Mouse (Mus musculus) erythroblast, embryonic 14.5 days (primary cell): ENCODE measurements around the gene Eif2s2. TPM values are rescaled to one million over a fixed set of nuclear protein-coding genes. Genes with fewer than 3 reads are reported as not detected.
"Not testable (repeated sequence)": the region's sequence is repeated elsewhere in the genome, so short reads cannot be mapped to it uniquely, and the experiment has no call there.

Experiments
- H3K27me3 ChIP-seq: 2 replicates; pipeline ENCODE4 v1.6.1; 2012; ENCODE audit warnings: inconsistent platforms; ENCODE audit not compliant: control insufficient read depth
- H3K36me3 ChIP-seq: 2 replicates; pipeline ENCODE4 v1.6.1; 2012; ENCODE audit warnings: mild to moderate bottlenecking, inconsistent platforms; ENCODE audit not compliant: control insufficient read depth
- H3K4me1 ChIP-seq: 2 replicates; pipeline ENCODE4 v1.6.1; 2012; ENCODE audit warnings: inconsistent platforms; ENCODE audit not compliant: control insufficient read depth
- H3K4me3 ChIP-seq: replicated peaks from 2 replicates; pipeline ENCODE3; 2012; ENCODE audit warnings: moderate library complexity, mild to moderate bottlenecking, inconsistent platforms
- H3K9me3 ChIP-seq: 2 replicates; pipeline ENCODE4 v1.6.1; 2012; ENCODE audit warnings: low read length, inconsistent platforms, mixed read lengths; ENCODE audit not compliant: control insufficient read depth
- GATA1 ChIP-seq: IDR thresholded peaks from 2 replicates; pipeline ENCODE4 v1.6.1; 2012; ENCODE audit warnings: low read length, inconsistent platforms, mixed read lengths
- TAL1 ChIP-seq: IDR thresholded peaks from 3 replicates; pipeline ENCODE4 v1.6.1; 2012; ENCODE audit warnings: low read length, inconsistent platforms, mixed read lengths
- polyA plus RNA-seq: library from polyadenylated mRNA; stranded (reverse); fragments of >175 nt; gene quantifications from 2 replicates; pipeline ENCODE4 v1.2.3, GENCODE M21; 2012

Eif2s2 gene
- polyA plus RNA-seq, 1 experiment, result 3.2 TPM

DNA sequence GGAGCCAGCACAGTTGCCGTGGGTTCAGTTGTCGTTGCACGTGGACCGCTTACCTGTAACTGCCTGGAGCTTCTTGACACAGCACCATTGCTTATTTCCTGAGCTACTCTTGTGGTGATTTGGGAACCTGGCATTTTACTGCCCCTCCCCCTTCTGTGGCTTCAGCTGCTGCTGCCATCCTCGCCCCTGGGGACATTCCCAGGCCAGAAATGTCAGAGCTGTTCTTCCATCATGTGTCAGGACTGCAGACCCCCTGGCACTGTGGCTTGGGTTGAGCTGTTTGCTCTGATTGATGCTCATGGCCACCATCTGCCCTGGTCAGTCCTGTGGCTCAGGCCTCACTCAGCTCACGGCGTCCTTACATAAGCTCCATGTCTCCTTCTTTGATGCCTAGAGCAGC lies 28.2 kb upstream of the Eif2s2 start:
- Histone ChIP-seq H3K4me1 (no peaks in the 10 kb centered on the region), H3K4me3 (no peak overlapping the region), H3K27me3 (no peaks in the 10 kb centered on the region), H3K9me3 (no peaks in the 10 kb centered on the region), H3K36me3 (no peaks in the 10 kb centered on the region)
- TF ChIP-seq TAL1 (no peak), GATA1 (no peak)

DNA sequence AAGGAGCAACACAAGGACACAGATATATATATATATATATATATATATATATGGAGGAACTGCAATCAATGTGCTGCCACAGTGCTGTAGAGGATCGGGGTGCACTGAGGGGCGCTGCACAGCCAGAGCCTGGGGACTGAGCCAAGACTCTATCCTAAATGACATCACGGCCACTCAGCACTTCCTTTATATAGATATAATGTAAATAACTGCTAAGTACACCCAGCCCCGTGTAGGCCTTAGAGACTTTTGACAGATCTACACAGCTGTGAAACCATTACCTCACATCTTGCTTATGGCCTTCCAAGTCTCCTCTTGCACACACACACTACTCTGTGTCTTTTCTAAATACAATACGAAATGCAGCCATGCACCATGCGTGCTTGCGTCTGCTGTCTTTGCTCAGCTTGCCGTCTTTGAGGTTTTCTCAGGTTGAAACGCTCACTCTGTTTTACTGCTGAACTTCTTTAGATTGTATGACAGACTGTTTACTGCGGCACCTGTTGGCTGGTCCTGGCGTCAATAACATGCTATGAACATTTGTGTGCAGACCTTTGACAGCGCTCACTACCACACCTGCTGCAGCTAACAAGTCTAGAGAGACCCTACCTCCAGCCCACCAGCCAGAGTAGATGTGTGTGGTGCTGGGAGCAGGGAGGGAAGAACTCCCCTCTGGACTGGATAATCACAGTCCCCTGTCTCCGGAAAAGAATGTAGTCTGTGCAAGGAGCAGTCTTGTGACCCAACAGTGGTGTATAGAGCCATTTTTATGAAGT lies 25.3 kb upstream of the Eif2s2 start:
- no peak overlapping the region for H3K4me3 ChIP-seq
- H3K4me1 ChIP-seq, result no peaks in the 10 kb centered on the region
- no peaks in the 10 kb centered on the region for H3K36me3 ChIP-seq
- TF ChIP-seq GATA1 (no peak), TAL1 (no peak)
- no peaks in the 10 kb centered on the region; the same call in 1 of the 2 replicates for H3K27me3 ChIP-seq
- H3K9me3 ChIP-seq, result no peaks in the 10 kb centered on the region

DNA sequence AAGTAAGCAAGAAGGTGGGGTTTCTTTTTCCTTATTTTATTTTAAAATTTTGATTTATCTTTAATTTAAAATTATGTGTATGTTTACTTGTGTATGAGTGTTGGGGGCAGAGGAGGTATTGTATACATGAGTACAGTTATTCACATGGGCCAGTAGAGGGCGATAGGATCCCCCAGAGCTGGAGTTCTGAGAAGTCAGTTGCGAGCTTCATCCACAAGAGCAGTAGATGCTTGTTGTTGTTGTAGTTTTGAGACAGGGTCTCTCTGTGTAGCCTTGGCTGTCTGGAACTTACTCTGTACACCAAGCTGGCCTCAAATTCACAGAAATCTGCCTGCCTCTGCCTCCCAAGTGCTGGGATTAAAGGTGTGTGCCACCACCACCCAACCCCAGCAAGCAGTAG lies 23.8 kb upstream of the Eif2s2 start:
- Histone ChIP-seq H3K27me3 (no peaks in the 10 kb centered on the region; the same call in 1 of the 2 replicates), H3K9me3 (no peaks in the 10 kb centered on the region), H3K4me1 (no peaks in the 10 kb centered on the region), H3K36me3 (no peaks in the 10 kb centered on the region), H3K4me3 (no peak overlapping the region)
- TF ChIP-seq TAL1 (no peak), GATA1 (no peak)

DNA sequence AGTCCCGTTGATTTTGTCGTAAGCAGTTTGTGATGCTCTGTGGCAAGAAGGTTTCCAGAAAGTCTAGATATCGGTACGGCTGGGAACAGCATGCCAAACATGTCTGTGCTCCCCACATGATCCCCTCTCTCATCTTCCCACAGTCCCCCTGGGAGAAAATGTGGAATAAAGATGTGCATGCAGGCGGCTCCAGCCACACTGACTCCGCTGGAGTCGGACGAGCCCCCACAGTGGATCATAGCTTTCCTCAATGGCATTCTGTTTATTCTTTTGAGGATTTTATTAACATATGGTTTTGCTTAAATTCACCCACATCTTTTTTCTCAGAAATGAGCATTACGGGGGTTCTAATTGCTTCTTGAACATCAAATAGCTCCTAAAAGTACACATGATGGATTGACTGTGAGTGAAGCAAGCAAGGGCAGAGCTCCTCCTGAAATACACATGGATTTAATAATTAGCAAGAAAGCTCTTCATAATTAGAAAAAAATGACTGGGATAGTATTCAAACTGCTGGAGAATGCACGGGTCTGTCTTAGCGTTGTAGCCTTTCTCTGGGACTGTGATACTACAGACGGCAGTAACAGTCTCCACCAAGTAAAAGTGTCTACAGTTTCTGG lies 23.3 kb upstream of the Eif2s2 start:
- no peaks in the 10 kb centered on the region for H3K36me3 ChIP-seq
- TF ChIP-seq TAL1 (no peak), GATA1 (no peak)
- H3K9me3 ChIP-seq, result no peaks in the 10 kb centered on the region

DNA sequence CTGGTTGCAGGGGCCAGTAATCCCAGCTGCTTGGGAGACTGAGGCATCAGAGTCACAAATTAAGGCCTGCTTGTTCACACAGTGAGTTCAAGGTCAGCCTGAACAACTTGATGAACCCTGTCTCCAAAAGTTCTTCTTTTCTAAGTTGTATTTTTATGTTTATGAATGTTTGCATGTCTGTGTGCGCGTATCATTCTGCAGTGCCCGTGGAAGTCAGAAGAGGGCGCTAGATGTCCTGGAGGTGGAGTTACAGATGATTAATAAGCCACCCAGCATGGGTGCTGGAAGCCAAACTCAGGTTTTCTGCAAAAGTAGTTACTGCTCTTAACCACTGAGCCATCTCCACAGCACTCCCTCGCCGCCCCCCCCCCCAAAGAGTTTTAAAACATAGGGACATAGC lies 17.1 kb upstream of the Eif2s2 start:
- no peaks in the 10 kb centered on the region; the same call in 1 of the 2 replicates for H3K27me3 ChIP-seq
- no peak overlapping the region for H3K4me3 ChIP-seq
- H3K9me3 ChIP-seq, result no peaks in the 10 kb centered on the region
- H3K36me3 ChIP-seq, result no peaks in the 10 kb centered on the region
- no peaks in the 10 kb centered on the region for H3K4me1 ChIP-seq
- TF ChIP-seq GATA1, result no peak
- TF ChIP-seq TAL1, result no peak

More for the DNA sequence above, 23.3 kb upstream of the Eif2s2 start:
- Histone ChIP-seq H3K4me1 (no peaks in the 10 kb centered on the region), H3K27me3 (no peaks in the 10 kb centered on the region; the same call in 1 of the 2 replicates), H3K4me3 (no peak overlapping the region)

DNA sequence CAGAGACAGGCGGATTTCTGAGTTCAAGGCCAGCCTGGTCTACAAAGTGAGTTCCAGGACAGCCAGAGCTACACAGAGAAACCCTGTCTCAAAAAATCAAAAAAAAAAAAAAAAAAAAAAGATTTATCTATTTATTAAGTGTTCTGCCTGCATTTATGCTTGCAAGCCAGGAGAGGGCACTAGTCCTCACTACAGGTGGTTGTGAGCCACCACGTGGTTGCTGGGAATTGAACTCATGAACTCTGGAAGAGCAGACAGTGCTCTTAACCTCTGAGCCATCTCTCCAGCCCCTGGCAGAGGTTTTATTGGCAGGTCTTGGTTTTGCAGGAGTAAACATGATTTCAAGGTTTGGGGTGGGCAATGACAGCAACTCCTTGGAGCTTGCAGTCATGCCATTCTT lies 15.5 kb upstream of the Eif2s2 start:
- H3K36me3 ChIP-seq, H3K27me3 ChIP-seq, H3K4me3 ChIP-seq, H3K4me1 ChIP-seq, H3K9me3 ChIP-seq: not testable (repeated sequence)

DNA sequence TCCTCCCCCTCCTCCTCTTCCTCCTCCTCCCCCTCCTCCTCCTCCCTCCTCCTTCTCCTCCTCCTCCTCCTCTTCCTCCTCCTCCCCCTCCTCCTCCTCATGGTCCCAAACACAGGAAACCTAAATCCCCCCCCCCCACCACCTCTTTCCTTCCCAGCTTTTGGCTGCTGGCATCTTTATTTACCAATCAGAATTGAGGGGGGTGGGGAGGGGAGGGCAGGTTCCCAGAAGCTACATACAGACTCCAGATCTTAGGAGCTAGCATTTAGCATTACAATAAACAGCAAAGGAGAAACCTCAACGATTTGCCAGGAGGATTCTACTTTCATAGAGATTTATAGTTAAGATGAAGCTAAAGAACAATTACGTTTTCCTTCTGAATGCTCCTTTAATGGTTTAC lies 13.1 kb upstream of the Eif2s2 start:
- no peaks in the 10 kb centered on the region for H3K9me3 ChIP-seq
- no peak overlapping the region for H3K4me3 ChIP-seq
- no peaks in the 10 kb centered on the region for H3K36me3 ChIP-seq
- TF ChIP-seq TAL1 (no peak), GATA1 (no peak)
- peaks cover 8% of the 10 kb centered on the region for H3K27me3 ChIP-seq
- H3K4me1 ChIP-seq, result no peaks in the 10 kb centered on the region

DNA sequence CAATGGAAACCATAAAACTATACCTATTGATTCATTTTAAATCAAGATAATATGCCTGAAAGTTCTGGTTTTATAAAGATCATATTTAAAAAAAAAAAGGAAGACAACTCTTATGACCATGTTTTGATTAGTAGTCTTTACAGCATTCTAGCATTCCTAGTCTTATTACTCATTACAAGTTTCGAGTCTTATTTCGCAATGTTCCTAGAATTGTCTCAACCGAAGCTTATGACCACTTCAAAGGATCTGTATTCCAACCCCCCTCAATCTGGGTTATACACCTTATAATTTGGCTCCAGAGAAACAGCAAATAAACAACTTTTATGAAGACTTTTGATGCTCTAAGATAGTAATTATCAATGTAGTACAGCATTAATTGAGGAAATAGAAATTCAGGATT lies 9.4 kb upstream of the Eif2s2 start:
- TF ChIP-seq TAL1, result no peak
- TF ChIP-seq GATA1, result no peak
- peaks cover 10% of the 10 kb centered on the region for H3K27me3 ChIP-seq
- H3K4me3 ChIP-seq, result no peak overlapping the region
- no peaks in the 10 kb centered on the region for H3K9me3 ChIP-seq
- no peaks in the 10 kb centered on the region for H3K4me1 ChIP-seq
- H3K36me3 ChIP-seq, result no peaks in the 10 kb centered on the region

DNA sequence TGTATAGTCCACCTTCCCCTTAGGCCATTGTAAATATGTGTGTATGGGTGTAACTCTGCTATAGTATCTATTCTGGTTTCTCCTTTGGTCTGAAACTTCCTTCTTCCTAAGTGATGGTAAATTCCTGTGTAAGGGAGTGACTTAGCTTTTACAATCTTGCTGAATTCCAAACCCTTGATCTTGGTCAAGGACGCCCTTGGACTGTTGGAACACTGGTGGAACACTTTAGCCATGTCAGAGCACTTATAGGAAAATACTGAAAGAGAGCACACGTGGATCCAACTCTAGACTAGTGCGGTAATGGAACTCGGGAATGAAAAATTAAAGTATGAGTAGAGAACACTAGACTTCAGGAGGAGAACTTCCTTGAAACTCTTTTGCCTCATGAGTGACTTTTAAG lies 6.7 kb upstream of the Eif2s2 start:
- not testable (repeated sequence) for H3K4me3 ChIP-seq, H3K4me1 ChIP-seq, H3K9me3 ChIP-seq, H3K36me3 ChIP-seq
- peaks cover 14% of the 10 kb centered on the region for H3K27me3 ChIP-seq

DNA sequence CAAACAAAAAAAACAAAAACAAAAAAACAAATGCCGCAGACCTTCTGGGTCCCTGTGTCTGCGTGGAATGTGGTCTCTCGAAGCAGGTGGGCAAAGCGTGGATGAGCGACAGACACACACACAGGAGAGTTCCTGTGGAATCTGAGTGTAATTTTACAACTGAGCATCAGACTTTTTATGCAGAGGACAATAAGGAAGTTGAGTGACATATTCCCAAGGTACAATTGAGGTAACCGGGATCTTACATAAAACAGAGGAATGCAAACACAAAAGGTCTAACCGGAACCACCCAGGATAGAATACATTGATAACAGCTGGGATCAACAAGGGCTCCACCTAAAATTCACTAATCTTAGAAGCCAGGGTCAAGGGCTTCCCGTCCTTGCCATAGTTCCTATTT lies 6.3 kb upstream of the Eif2s2 start:
- H3K27me3 ChIP-seq, result peaks cover 14% of the 10 kb centered on the region
- not testable (repeated sequence) for H3K4me1 ChIP-seq, H3K4me3 ChIP-seq, H3K9me3 ChIP-seq, H3K36me3 ChIP-seq
